Mouse (Mus musculus) cerebellum, adult 8-10 months (tissue): ENCODE results near the gene Gm11639.
"Not testable (repeated sequence)": the region's sequence is repeated elsewhere in the genome, so short reads cannot be mapped to it uniquely, and the experiment has no call there.

Experiments
- DNase-seq: peaks from one replicate; pipeline ENCODE4 v3.0.0; 2022

The Gm11639 gene

GRCm38 (mm10) chr11:105121792-105122191 is 436.3 kb downstream of the Gm11639 start:
- not testable (repeated sequence) for DNase-seq

GRCm38 (mm10) chr11:105123986-105124385 is 438.5 kb downstream of the Gm11639 start:
- no peak for DNase-seq

- peak; percentile 73 for DNase-seq
Measured at GRCm38 (mm10) chr11:105125735-105126519, 440.4 kb downstream of the Gm11639 start, which contains the start of gene Mettl2. Gene Mettl2, plus strand, starts transcription at chr11:105126425.

GRCm38 (mm10) chr11:105126520-105127029 is 441.1 kb downstream of the Gm11639 start:
- DNase-seq, result no peak

GRCm38 (mm10) chr11:105135692-105136091 is 450.2 kb downstream of the Gm11639 start:
- no peak for DNase-seq

- not testable (repeated sequence) for DNase-seq
Measured at GRCm38 (mm10) chr11:105137255-105137654, 451.7 kb downstream of the Gm11639 start.

GRCm38 (mm10) chr11:105140512-105140911 is 455.0 kb downstream of the Gm11639 start:
- not testable (repeated sequence) for DNase-seq

GRCm38 (mm10) chr11:105141115-105141514 is 455.6 kb downstream of the Gm11639 start:
- no peak for DNase-seq

GRCm38 (mm10) chr11:105143564-105143963 is 458.1 kb downstream of the Gm11639 start:
- no peak for DNase-seq

- DNase-seq, result no peak
Measured at GRCm38 (mm10) chr11:105144084-105144483, 458.6 kb downstream of the Gm11639 start.

GRCm38 (mm10) chr11:105144508-105145210 is 459.2 kb downstream of the Gm11639 start:
- no peak for DNase-seq

- DNase-seq, result no peak
Measured at GRCm38 (mm10) chr11:105145211-105145610, 459.7 kb downstream of the Gm11639 start.

- DNase-seq, result no peak
Measured at GRCm38 (mm10) chr11:105146593-105146992, 461.1 kb downstream of the Gm11639 start, which contains the start of gene Gm10842. Gene Gm10842, plus strand, starts transcription at chr11:105146893.

GRCm38 (mm10) chr11:105149353-105149752 is 463.8 kb downstream of the Gm11639 start:
- no peak for DNase-seq

GRCm38 (mm10) chr11:105149766-105150165 is 464.3 kb downstream of the Gm11639 start:
- DNase-seq, result no peak

- no peak for DNase-seq
Measured at GRCm38 (mm10) chr11:105150691-105151090, 465.2 kb downstream of the Gm11639 start.

GRCm38 (mm10) chr11:105151226-105152016 is 465.9 kb downstream of the Gm11639 start:
- DNase-seq, result no peak

GRCm38 (mm10) chr11:105152017-105152300 is 466.5 kb downstream of the Gm11639 start:
- DNase-seq, result no peak

GRCm38 (mm10) chr11:105152357-105152899 is 466.9 kb downstream of the Gm11639 start:
- DNase-seq, result no peak

GRCm38 (mm10) chr11:105153068-105153833 is 467.7 kb downstream of the Gm11639 start:
- no peak for DNase-seq

GRCm38 (mm10) chr11:105155915-105156314 is 470.4 kb downstream of the Gm11639 start:
- no peak for DNase-seq

- no peak for DNase-seq
Measured at GRCm38 (mm10) chr11:105156748-105157267, 471.3 kb downstream of the Gm11639 start.
